Mouse (Mus musculus): Measurements from ENCODE around the gene Copz1.
A peak's percentile ranks its signal among the peaks of the same experiment; 100 is the strongest.

Gene Copz1

GRCm38 (mm10) chr15:103308876-103309580 lies 36.5 kb downstream of the Copz1 start:
- no peak for DNase-seq (ENCODE audit: low spot score)

- DNase-seq (ENCODE audit: low spot score): no peak
Measured at GRCm38 (mm10) chr15:103310365-103310910, 37.9 kb downstream of the Copz1 start, which contains the start of gene Gpr84. Gpr84 (minus strand) TSS chr15:103310612.

- DNase-seq (ENCODE audit: low spot score): peak; percentile 54
Measured at GRCm38 (mm10) chr15:103313495-103314095, 41.1 kb downstream of the Copz1 start.

- DNase-seq (ENCODE audit: low spot score): no peak
Measured at GRCm38 (mm10) chr15:103314181-103314580, 41.7 kb downstream of the Copz1 start.

- peak; percentile 78 for DNase-seq (ENCODE audit: low spot score)
Measured at GRCm38 (mm10) chr15:103315011-103315502, 42.5 kb downstream of the Copz1 start.

- DNase-seq (ENCODE audit: low spot score): no peak
Measured at GRCm38 (mm10) chr15:103315979-103316776, 43.7 kb downstream of the Copz1 start.

- no peak for DNase-seq (ENCODE audit: low spot score)
Measured at GRCm38 (mm10) chr15:103317120-103317519, 44.6 kb downstream of the Copz1 start.

- no peak for DNase-seq (ENCODE audit: low spot score)
Measured at GRCm38 (mm10) chr15:103317731-103318130, 45.2 kb downstream of the Copz1 start.

- DNase-seq (ENCODE audit: low spot score): no peak
Measured at GRCm38 (mm10) chr15:103318201-103318816, 45.8 kb downstream of the Copz1 start.

GRCm38 (mm10) chr15:103321076-103321475 lies 48.6 kb downstream of the Copz1 start:
- no peak for DNase-seq (ENCODE audit: low spot score)

- DNase-seq (ENCODE audit: low spot score): no peak
Measured at GRCm38 (mm10) chr15:103322396-103322795, 49.9 kb downstream of the Copz1 start.

GRCm38 (mm10) chr15:103323070-103323454 lies 50.5 kb downstream of the Copz1 start:
- DNase-seq (ENCODE audit: low spot score): no peak

- peak; percentile 87 for DNase-seq (ENCODE audit: low spot score)
Measured at GRCm38 (mm10) chr15:103323455-103324247, 51.1 kb downstream of the Copz1 start.

- DNase-seq (ENCODE audit: low spot score): no peak
Measured at GRCm38 (mm10) chr15:103333081-103333615, 60.6 kb downstream of the Copz1 start.

GRCm38 (mm10) chr15:103333738-103334137 lies 61.2 kb downstream of the Copz1 start:
- no peak for DNase-seq (ENCODE audit: low spot score)

- no peak for DNase-seq (ENCODE audit: low spot score)
Measured at GRCm38 (mm10) chr15:103334194-103334593, 61.7 kb downstream of the Copz1 start.

- no peak for DNase-seq (ENCODE audit: low spot score)
Measured at GRCm38 (mm10) chr15:103335040-103335439, 62.5 kb downstream of the Copz1 start.

- DNase-seq (ENCODE audit: low spot score): no peak
Measured at GRCm38 (mm10) chr15:103335488-103336235, 63.1 kb downstream of the Copz1 start.

GRCm38 (mm10) chr15:103336996-103337667 lies 64.6 kb downstream of the Copz1 start:
- DNase-seq (ENCODE audit: low spot score): no peak

GRCm38 (mm10) chr15:103338829-103339165 lies 66.3 kb downstream of the Copz1 start:
- no peak for DNase-seq (ENCODE audit: low spot score)

Data from ovary, postnatal 14 days (tissue).